Mouse (Mus musculus) megakaryocyte, embryonic 14.5 days (primary cell): ENCODE results near the gene Lrg1. TPM values are rescaled to one million over a fixed set of nuclear protein-coding genes. Genes with fewer than 3 reads are reported as not detected.
A peak's percentile ranks its signal among the peaks of the same experiment; 100 is the strongest.

Experiments used
- H3K27me3 ChIP-seq: replicated peaks from 2 replicates; pipeline ENCODE3; 2012; ENCODE audit warnings: inconsistent platforms
- H3K36me3 ChIP-seq: replicated peaks from 2 replicates; pipeline ENCODE3; 2012; ENCODE audit warnings: low read length, inconsistent platforms, mixed read lengths
- H3K4me1 ChIP-seq: 2 replicates; pipeline ENCODE4 v1.6.1; 2012; ENCODE audit warnings: inconsistent platforms
- H3K4me3 ChIP-seq: replicated peaks from 2 replicates; pipeline ENCODE3; 2012; ENCODE audit warnings: moderate library complexity, mild to moderate bottlenecking, inconsistent platforms
- H3K9me3 ChIP-seq: 2 replicates; pipeline ENCODE4 v1.6.1; 2012; ENCODE audit warnings: inconsistent platforms
- FLI1 ChIP-seq: IDR thresholded peaks from 2 replicates; pipeline ENCODE4 v1.6.1; 2012; ENCODE audit warnings: low read length, inconsistent platforms, mixed read lengths
- GATA1 ChIP-seq: IDR thresholded peaks from 3 replicates; pipeline ENCODE4 v1.6.1; 2012; ENCODE audit warnings: mixed read lengths, low read length, inconsistent platforms, borderline replicate concordance
- polyA plus RNA-seq: library from polyadenylated mRNA; stranded (reverse); fragments of >175 nt; gene quantifications from 2 replicates; pipeline ENCODE4 v1.2.3, GENCODE M21; 2012; ENCODE audit warnings: low replicate concordance; ENCODE audit not compliant: insufficient read depth

The Lrg1 gene
- polyA plus RNA-seq, 1 experiment = 2.7 TPM

GRCm38 (mm10) chr17:56102158-56102557 is 19.6 kb downstream of the Lrg1 start:
- H3K36me3 ChIP-seq = peaks cover 72% of the 10 kb centered on the region
- no peak overlapping the region for H3K4me3 ChIP-seq
- TF ChIP-seq GATA1 = no peak
- no peak for TF ChIP-seq FLI1
- H3K9me3 ChIP-seq = no peaks in the 10 kb centered on the region
- peaks cover 30% of the 10 kb centered on the region for H3K4me1 ChIP-seq
- no peaks in the 10 kb centered on the region for H3K27me3 ChIP-seq

GRCm38 (mm10) chr17:56100811-56101210 is 21.0 kb downstream of the Lrg1 start:
- peaks cover 82% of the 10 kb centered on the region for H3K36me3 ChIP-seq
- no peak overlapping the region for H3K4me3 ChIP-seq
- H3K9me3 ChIP-seq = no peaks in the 10 kb centered on the region
- H3K4me1 ChIP-seq = peaks cover 30% of the 10 kb centered on the region
- TF ChIP-seq GATA1 = no peak
- TF ChIP-seq FLI1 = no peak
- H3K27me3 ChIP-seq = no peaks in the 10 kb centered on the region

GRCm38 (mm10) chr17:56098711-56099572 is 22.9 kb downstream of the Lrg1 start:
- no peaks in the 10 kb centered on the region for H3K27me3 ChIP-seq
- peaks cover 96% of the 10 kb centered on the region for H3K36me3 ChIP-seq
- H3K4me1 ChIP-seq = peaks cover 30% of the 10 kb centered on the region
- H3K9me3 ChIP-seq = no peaks in the 10 kb centered on the region
- no peak for TF ChIP-seq GATA1
- TF ChIP-seq FLI1 = no peak
- H3K4me3 ChIP-seq = no peak overlapping the region

GRCm38 (mm10) chr17:56098180-56098579 is 23.6 kb downstream of the Lrg1 start:
- peaks cover 95% of the 10 kb centered on the region for H3K36me3 ChIP-seq
- no peaks in the 10 kb centered on the region for H3K9me3 ChIP-seq
- H3K27me3 ChIP-seq = no peaks in the 10 kb centered on the region
- no peak overlapping the region for H3K4me3 ChIP-seq
- H3K4me1 ChIP-seq = peaks cover 27% of the 10 kb centered on the region
- TF ChIP-seq GATA1 = no peak
- no peak for TF ChIP-seq FLI1

GRCm38 (mm10) chr17:56096883-56097282 is 24.9 kb downstream of the Lrg1 start:
- Histone ChIP-seq H3K9me3 (no peaks in the 10 kb centered on the region), H3K4me1 (peaks cover 19% of the 10 kb centered on the region), H3K27me3 (no peaks in the 10 kb centered on the region), H3K4me3 (no peak overlapping the region), H3K36me3 (peaks cover 90% of the 10 kb centered on the region)
- TF ChIP-seq FLI1 = no peak
- no peak for TF ChIP-seq GATA1

GRCm38 (mm10) chr17:56092794-56093193 is 29.0 kb downstream of the Lrg1 start:
- peaks cover 84% of the 10 kb centered on the region for H3K36me3 ChIP-seq
- H3K27me3 ChIP-seq = no peaks in the 10 kb centered on the region
- H3K9me3 ChIP-seq = no peaks in the 10 kb centered on the region
- no peak overlapping the region for H3K4me3 ChIP-seq
- TF ChIP-seq FLI1 = no peak
- H3K4me1 ChIP-seq = peaks cover 30% of the 10 kb centered on the region

- Histone ChIP-seq H3K4me1 (peaks cover 32% of the 10 kb centered on the region), H3K4me3 (no peak overlapping the region), H3K9me3 (no peaks in the 10 kb centered on the region), H3K27me3 (no peaks in the 10 kb centered on the region), H3K36me3 (peaks cover 84% of the 10 kb centered on the region)
- no peak for TF ChIP-seq GATA1
- TF ChIP-seq FLI1 = no peak
Observed at GRCm38 (mm10) chr17:56092312-56092711, 29.5 kb downstream of the Lrg1 start.

- Histone ChIP-seq H3K4me1 (peaks cover 52% of the 10 kb centered on the region), H3K36me3 (peaks cover 46% of the 10 kb centered on the region), H3K9me3 (no peaks in the 10 kb centered on the region), H3K27me3 (no peaks in the 10 kb centered on the region), H3K4me3 (peak overlapping the region; percentile 93)
- TF ChIP-seq FLI1 = no peak
- no peak for TF ChIP-seq GATA1
Observed at GRCm38 (mm10) chr17:56080781-56081585, 40.8 kb downstream of the Lrg1 start.

GRCm38 (mm10) chr17:56079921-56080320 is 41.9 kb downstream of the Lrg1 start:
- Histone ChIP-seq H3K27me3 (no peaks in the 10 kb centered on the region), H3K4me1 (peaks cover 62% of the 10 kb centered on the region), H3K9me3 (no peaks in the 10 kb centered on the region), H3K36me3 (peaks cover 36% of the 10 kb centered on the region), H3K4me3 (peak overlapping the region; percentile 93)
- TF ChIP-seq FLI1 = no peak
- TF ChIP-seq GATA1 = no peak
